Mouse (Mus musculus) cerebellum, adult 2 months (tissue): Measurements from ENCODE around the gene Zfp444.
A peak's percentile ranks its signal among the peaks of the same experiment; 100 is the strongest.
"Not testable (repeated sequence)": the region's sequence is repeated elsewhere in the genome, so short reads cannot be mapped to it uniquely, and the experiment has no call there.

Experiments
- CTCF ChIP-seq: fragments of 200-500 bp; IDR thresholded peaks from 2 replicates; pipeline ENCODE4 v1.5.1; 2011; ENCODE audit warnings: low read depth, mild to moderate bottlenecking, control low read depth, low read length, moderate library complexity, borderline replicate concordance; ENCODE audit not compliant: insufficient read depth
- POLR2A ChIP-seq: fragments of 200-500 bp; IDR thresholded peaks from 2 replicates; pipeline ENCODE4 v1.6.1; 2011; ENCODE audit warnings: low read length, control low read depth, borderline replicate concordance; ENCODE audit not compliant: insufficient read depth

GRCm38 (mm10) chr7:6240841-6241425 lies 68.9 kb downstream of the Zfp444 start:
- not testable (repeated sequence) for TF ChIP-seq POLR2A
- peak; percentile 56 for TF ChIP-seq CTCF
